Mouse (Mus musculus): ENCODE measurements at regions not wholly inside any gene's neighbourhood (a gene's known extent, or its start where the extent isn't known, plus 50 kb on each side); places are given as distances from the start of the nearest gene placed in this dataset.

DNA sequence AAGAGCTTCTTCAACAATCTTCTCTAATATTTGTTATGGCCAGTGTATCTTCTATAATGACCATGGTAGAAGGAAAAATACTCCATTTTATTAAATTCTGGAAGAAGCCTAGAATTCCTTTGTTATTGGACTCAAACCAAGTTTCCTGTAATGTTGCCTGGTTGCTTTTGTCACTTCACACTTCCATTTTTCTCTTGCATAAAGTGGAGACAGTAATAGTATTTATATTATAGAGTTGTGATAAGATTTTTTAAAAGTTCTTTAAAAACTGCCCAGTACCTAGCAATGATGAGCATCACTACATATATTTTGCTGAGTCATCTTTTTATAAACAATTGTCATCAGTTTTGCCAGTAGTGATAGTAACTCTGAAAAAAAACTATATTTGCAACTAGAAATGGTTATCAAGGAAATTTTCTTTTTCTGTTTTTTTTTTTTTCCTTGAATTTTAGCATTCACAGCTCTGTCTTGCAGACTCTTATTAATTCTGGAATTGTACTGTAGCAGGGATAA, 415.2 kb upstream of the Aga start:
- no peak for DNase-seq

DNA sequence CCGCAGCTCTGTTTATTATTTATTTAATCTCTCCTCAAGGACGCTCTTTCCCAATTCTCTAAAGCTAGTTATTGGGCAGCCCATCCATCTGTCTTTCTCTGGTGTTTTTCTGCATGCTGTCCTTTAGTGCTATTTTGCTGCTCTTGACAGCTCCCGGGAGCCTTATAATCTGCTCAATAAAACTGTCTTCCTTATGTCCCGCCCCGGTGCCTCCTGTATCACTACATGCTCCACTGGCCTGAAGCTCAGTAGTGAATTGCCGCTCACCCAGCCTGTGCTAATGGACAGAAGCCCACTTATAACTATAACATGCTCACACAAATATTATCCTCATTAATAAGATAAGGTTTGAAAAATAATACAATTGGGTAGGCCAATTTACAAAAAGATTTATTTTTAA, 371.5 kb upstream of the Aga start:
- no peak for DNase-seq

DNA sequence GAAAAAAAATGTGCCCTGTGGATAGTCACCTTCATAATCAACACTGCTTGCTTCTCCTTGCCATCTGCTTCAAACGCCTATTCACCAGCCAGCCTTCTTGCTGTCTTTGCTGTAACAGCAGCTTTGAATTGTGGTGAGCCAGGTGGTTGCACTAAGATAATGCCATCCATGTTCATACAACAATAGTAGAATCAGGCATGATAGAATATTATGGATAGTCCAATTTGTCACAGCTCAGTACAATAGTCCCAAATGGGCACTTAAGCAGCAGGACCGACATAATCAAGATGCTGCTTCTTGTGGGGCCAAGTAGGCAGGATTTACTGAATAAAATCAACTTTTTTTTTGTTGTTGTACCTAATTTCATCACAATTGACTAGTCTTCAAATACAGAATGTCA, 362.6 kb upstream of the Aga start:
- DNase-seq: no peak

DNA sequence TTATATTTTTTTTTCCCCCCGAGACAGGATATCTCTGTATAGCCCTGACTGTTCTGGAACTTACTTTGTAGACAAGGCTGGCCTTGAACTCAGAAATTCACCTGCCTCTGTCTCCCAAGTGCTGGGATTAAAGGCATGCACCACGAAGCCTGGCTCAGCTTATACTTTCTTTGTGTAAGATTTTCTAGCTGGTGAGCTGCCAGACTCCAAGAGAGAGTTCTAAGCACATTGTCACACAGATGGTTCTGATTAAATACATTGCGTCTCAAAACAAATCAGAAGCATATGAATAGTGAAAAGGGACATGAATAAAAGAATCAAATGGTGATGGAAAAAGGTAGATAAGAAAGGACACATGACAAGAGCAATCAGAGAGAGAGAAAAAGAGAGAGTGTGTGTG, 347.5 kb upstream of the Aga start:
- no peak for DNase-seq

DNA sequence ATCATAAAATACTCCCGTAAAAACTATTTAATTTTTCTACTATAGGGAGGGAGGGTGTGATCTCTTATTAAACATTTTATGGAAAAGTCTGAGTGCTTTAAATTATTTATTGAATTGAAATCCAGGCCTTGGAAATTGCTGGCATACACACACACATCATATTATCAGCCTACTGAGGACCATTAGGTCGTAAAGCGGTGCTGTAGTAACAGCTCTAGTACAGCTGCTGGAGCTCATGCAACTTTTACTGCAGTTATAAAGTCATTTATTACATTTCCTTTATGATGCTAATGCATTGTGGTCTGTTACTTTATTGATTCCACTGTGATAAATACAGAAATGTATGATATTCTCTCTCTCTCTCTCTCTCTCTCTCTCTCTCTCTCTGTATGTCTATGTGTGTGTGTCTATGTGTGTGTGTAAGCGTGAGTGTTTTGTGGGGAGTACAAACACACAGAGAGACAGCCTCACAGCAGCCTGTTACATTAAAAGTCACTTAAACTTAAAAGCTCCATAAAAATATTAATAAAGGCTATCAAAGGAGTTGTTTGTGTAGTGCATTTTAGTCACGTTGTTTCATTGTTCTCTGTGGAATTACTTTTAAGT, 339.7 kb upstream of the Aga start:
- no peak for DNase-seq

DNA sequence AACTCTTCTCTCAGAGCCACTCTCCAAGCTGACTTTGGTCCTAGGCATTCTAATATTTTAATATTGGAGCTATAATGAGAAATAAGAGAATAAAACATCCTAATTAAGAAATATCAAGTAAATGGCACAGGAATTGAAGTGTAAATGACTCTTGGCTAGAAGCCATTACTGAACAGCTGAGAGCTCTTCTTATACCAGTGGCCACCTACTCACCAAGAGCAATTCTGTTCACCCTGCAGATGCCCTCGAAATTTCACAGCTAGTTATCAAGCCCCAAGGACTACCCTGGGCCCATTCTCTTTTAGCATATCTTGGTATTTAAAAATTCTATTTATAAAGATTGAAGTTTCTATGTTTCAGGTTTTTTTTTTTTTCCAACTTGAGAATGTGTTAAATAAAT, 319.0 kb upstream of the Aga start:
- DNase-seq: no peak

DNA sequence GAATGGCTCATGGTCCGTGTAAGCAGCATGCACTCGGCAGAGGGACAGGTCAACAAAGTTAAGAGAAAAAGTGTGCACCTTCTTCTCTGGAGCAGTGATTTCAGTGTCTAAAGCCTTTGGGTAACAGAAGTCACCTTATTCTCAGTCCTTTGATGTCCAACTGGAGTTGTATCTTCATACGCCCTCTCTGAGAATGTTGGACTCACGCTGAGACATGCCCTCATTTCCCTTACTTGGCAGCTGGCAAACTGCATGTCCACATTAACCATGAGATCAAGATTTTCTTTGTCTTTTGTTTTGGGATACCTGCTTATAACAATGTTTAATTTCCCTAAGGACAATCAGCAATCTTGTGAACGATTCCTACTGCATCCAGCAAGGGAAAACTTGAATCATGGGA, 289.3 kb upstream of the Aga start:
- DNase-seq: peak; percentile 37
